Mouse (Mus musculus): ENCODE results near the gene Plekhg5. TPM values are rescaled to one million over a fixed set of nuclear protein-coding genes. Genes with fewer than 3 reads are reported as not detected.
A peak's percentile ranks its signal among the peaks of the same experiment; 100 is the strongest.

The Plekhg5 gene
- polyA plus RNA-seq, 1 experiment = 22.0 TPM

DNA sequence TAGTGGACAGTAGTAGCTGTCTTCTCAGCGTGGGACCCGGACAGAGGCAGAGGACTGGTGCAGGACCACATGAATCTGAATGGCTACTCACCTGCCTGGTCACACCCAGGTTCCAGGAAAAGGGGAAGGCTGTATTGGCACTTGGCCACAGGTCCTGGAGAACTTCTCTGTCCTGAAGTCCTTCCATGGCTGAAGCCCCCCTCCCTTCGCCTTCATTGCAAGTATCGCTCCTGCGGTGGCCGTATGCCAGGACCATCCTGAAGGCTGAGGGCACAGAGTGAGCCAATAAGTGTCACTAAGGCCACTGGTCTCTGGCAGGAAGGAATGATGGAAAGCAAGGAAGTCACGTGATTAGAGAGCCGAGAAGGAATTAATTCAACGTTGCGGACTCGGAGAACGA lies 21.9 kb downstream of the Plekhg5 start:
- Histone ChIP-seq H3K27ac (ENCODE audit: control insufficient read depth, insufficient read depth, low read length) (no peak overlapping the region), H3K4me1 (replicated peaks; ENCODE audit: control insufficient read depth, insufficient read depth, low read length) (peaks cover 11% of the 10 kb centered on the region), H3K4me3 (ENCODE audit: control insufficient read depth, insufficient read depth, low read length) (no peak overlapping the region), H3K36me3 (ENCODE audit: control insufficient read depth, insufficient read depth, low read length) (no peaks in the 10 kb centered on the region), H3K27me3 (ENCODE audit: control insufficient read depth, insufficient read depth, low read length) (no peaks in the 10 kb centered on the region)
- TF ChIP-seq CTCF (IDR thresholded peaks at IDR 0.05; ENCODE audit: borderline replicate concordance, control insufficient read depth, extremely low read depth, insufficient read depth, low read length, poor library complexity) = no peak
- no peak for TF ChIP-seq POLR2A (IDR thresholded peaks at IDR 0.05; ENCODE audit: control insufficient read depth, extremely low read depth, insufficient read depth, low read length, poor library complexity)
- no peak for DNase-seq
- WGBS = 94% methylated on average over 12 of the region's 12 CpGs

DNA sequence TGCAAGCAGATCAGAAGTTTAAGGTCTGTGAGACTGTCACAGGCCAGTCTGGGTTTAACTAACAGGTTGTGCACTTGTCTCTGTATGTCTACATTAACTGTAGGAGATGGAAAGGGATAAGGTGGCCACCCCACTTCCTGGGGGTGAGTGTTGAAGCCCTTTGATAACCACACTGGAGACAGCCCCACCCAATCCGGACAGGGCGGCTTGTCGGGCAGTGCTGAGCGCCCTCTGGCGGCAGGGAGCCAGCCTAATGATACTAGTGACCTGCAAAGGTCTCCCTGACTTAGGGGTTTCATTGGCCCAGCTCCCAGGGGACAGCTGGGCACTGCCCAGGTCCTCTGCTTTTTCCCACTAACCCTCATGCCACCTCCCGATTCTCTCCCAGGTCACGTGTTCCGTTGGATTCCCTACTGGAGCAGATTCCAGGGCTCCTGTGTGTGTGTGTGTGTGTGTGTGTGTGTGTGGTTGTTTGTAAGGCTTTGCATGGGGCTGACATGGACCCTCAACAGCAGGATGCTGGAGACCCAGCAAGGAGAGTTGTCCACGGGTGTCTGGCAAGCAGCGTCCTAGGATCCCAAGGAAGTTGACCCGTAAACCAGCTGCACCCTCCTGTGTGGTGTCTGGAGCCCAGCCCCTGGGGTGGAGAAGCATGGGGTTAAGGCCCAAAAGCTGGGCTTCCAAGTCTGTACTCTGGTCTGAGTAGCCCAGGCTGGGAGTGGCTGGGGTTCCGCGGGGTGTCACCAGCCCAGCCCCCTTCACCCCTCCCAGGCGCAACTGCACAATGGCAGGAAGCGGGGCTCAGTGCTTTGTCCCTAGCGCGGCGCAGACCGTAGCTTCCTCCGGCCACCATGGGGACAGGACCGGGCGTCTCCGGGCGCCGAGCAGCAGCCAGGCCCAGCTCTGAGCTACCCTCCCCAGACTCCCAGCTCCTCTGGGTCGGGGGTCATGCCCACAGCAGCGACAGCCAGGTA lies 23.9 kb downstream of the Plekhg5 start:
- TF ChIP-seq POLR2A (IDR thresholded peaks at IDR 0.05; ENCODE audit: control insufficient read depth, extremely low read depth, insufficient read depth, low read length, poor library complexity) = 0 out of 2 replicates have a peak, but pooled peaks have one; percentile 25
- peak; percentile 89 for TF ChIP-seq CTCF (IDR thresholded peaks at IDR 0.05; ENCODE audit: borderline replicate concordance, control insufficient read depth, extremely low read depth, insufficient read depth, low read length, poor library complexity)
- Histone ChIP-seq H3K4me3 (ENCODE audit: control insufficient read depth, insufficient read depth, low read length) (peak overlapping the region; percentile 28), H3K27ac (ENCODE audit: control insufficient read depth, insufficient read depth, low read length) (no peak overlapping the region), H3K4me1 (replicated peaks; ENCODE audit: control insufficient read depth, insufficient read depth, low read length) (peaks cover 15% of the 10 kb centered on the region), H3K36me3 (ENCODE audit: control insufficient read depth, insufficient read depth, low read length) (no peaks in the 10 kb centered on the region), H3K27me3 (ENCODE audit: control insufficient read depth, insufficient read depth, low read length) (no peaks in the 10 kb centered on the region)
- DNase-seq = peak; percentile 72
- 15% methylated on average over 27 of the region's 27 CpGs for WGBS

- 35% methylated on average over 6 of the region's 6 CpGs for WGBS
- peaks cover 17% of the 10 kb centered on the region for H3K4me1 ChIP-seq (replicated peaks; ENCODE audit: control insufficient read depth, insufficient read depth, low read length)
- DNase-seq = no peak
- no peak overlapping the region for H3K27ac ChIP-seq (ENCODE audit: control insufficient read depth, insufficient read depth, low read length)
- no peaks in the 10 kb centered on the region for H3K36me3 ChIP-seq (ENCODE audit: control insufficient read depth, insufficient read depth, low read length)
- H3K27me3 ChIP-seq (ENCODE audit: control insufficient read depth, insufficient read depth, low read length) = no peaks in the 10 kb centered on the region
- no peak for TF ChIP-seq POLR2A (IDR thresholded peaks at IDR 0.05; ENCODE audit: control insufficient read depth, extremely low read depth, insufficient read depth, low read length, poor library complexity)
- TF ChIP-seq CTCF (IDR thresholded peaks at IDR 0.05; ENCODE audit: borderline replicate concordance, control insufficient read depth, extremely low read depth, insufficient read depth, low read length, poor library complexity) = no peak
- peak overlapping the region; percentile 28 for H3K4me3 ChIP-seq (ENCODE audit: control insufficient read depth, insufficient read depth, low read length)
These were observed 24.6 kb downstream of the Plekhg5 start for GRCm38 (mm10) chr4:152096927-152097326.

DNA sequence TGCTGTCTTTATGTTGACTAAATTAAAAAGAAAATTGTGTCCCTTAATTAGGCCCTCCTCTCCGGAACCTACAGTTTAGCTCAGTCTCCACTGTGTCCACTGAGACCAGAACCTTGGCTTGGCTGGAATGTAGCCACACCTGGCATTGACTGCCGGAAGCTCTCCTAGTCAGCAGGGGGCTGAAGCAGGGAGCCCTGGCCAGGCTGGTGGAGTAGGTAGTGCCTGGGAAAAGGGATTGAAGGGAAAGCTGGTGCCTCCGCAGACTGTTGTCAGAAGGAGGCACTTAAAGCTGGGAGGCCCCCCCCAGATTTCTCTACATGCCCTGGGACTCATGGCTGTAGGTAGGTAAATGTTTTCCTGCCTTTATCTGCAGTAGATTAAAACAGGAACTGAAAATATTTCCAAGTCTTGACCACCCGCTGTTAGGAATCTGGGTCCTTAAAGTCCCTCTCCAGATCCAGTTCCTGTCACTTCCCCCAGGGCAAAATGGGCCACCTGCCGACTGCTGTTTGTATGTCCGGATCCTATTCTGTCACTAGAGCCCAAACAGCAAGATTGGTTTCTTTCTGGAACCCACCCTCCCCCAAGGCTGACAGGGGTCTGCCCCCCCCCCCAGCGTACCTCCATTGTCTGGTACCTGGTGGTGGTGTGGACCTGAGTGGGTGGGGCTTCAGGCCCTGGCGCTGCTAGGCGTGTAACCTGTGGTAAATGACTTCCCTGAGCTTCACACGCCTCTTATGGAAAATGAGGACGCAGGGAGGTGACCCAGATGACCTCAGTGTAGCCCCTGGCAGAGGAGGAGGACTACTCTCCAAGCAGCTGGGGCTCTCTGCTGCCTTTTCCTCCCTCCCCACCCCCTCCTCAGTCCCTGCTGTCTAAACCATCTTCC lies 25.9 kb downstream of the Plekhg5 start:
- no peak overlapping the region for H3K27ac ChIP-seq (ENCODE audit: control insufficient read depth, insufficient read depth, low read length)

DNA sequence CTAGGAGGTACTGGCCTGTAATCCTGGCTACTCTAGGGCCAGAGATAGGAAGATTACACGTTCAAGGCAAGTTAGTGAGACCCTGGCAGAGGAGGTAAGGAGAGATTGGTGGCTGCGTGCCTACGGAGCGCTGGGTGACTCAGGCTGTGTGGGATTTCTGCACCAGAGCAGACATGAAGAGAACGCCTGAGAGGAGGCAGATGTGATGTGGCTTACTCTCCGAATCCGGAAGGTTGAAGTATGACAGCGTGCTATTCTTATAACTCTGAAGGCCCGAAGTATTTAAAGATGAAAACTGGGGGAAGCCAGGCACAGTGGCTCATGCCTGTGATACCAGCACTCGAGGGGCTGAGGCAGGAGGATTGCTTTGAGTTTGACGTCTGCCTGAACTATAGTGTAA lies 28.2 kb downstream of the Plekhg5 start:
- Histone ChIP-seq H3K27ac (ENCODE audit: control insufficient read depth, insufficient read depth, low read length) (no peak overlapping the region), H3K4me3 (ENCODE audit: control insufficient read depth, insufficient read depth, low read length) (no peak overlapping the region), H3K36me3 (ENCODE audit: control insufficient read depth, insufficient read depth, low read length) (no peaks in the 10 kb centered on the region), H3K27me3 (ENCODE audit: control insufficient read depth, insufficient read depth, low read length) (no peaks in the 10 kb centered on the region), H3K4me1 (replicated peaks; ENCODE audit: control insufficient read depth, insufficient read depth, low read length) (peaks cover 17% of the 10 kb centered on the region)
- DNase-seq = no peak
- 85% methylated on average over 11 of the region's 11 CpGs for WGBS
- TF ChIP-seq CTCF (IDR thresholded peaks at IDR 0.05; ENCODE audit: borderline replicate concordance, control insufficient read depth, extremely low read depth, insufficient read depth, low read length, poor library complexity) = no peak

More for the DNA sequence above, 25.9 kb downstream of the Plekhg5 start:
- WGBS = 91% methylated on average over 11 of the region's 11 CpGs
- Histone ChIP-seq H3K4me1 (replicated peaks; ENCODE audit: control insufficient read depth, insufficient read depth, low read length) (peaks cover 17% of the 10 kb centered on the region), H3K36me3 (ENCODE audit: control insufficient read depth, insufficient read depth, low read length) (no peaks in the 10 kb centered on the region), H3K27me3 (ENCODE audit: control insufficient read depth, insufficient read depth, low read length) (no peaks in the 10 kb centered on the region), H3K4me3 (ENCODE audit: control insufficient read depth, insufficient read depth, low read length) (no peak overlapping the region)
- no peak for DNase-seq
- TF ChIP-seq CTCF (IDR thresholded peaks at IDR 0.05; ENCODE audit: borderline replicate concordance, control insufficient read depth, extremely low read depth, insufficient read depth, low read length, poor library complexity) (no peak), POLR2A (IDR thresholded peaks at IDR 0.05; ENCODE audit: control insufficient read depth, extremely low read depth, insufficient read depth, low read length, poor library complexity) (no peak)

- Histone ChIP-seq H3K27ac (ENCODE audit: control insufficient read depth, insufficient read depth, low read length) (no peak overlapping the region), H3K36me3 (ENCODE audit: control insufficient read depth, insufficient read depth, low read length) (no peaks in the 10 kb centered on the region), H3K4me3 (ENCODE audit: control insufficient read depth, insufficient read depth, low read length) (no peak overlapping the region), H3K27me3 (ENCODE audit: control insufficient read depth, insufficient read depth, low read length) (no peaks in the 10 kb centered on the region), H3K4me1 (replicated peaks; ENCODE audit: control insufficient read depth, insufficient read depth, low read length) (peaks cover 15% of the 10 kb centered on the region)
- TF ChIP-seq POLR2A (IDR thresholded peaks at IDR 0.05; ENCODE audit: control insufficient read depth, extremely low read depth, insufficient read depth, low read length, poor library complexity) (no peak), CTCF (IDR thresholded peaks at IDR 0.05; ENCODE audit: borderline replicate concordance, control insufficient read depth, extremely low read depth, insufficient read depth, low read length, poor library complexity) (no peak)
- 68% methylated on average over 7 of the region's 7 CpGs for WGBS
- no peak for DNase-seq
These were observed 28.9 kb downstream of the Plekhg5 start for GRCm38 (mm10) chr4:152101081-152101653.
